Mouse (Mus musculus) forebrain, embryonic 13.5 days (tissue): ENCODE results near the gene Fam20b. TPM values are rescaled to one million over a fixed set of nuclear protein-coding genes. Genes with fewer than 3 reads are reported as not detected.
A peak's percentile ranks its signal among the peaks of the same experiment; 100 is the strongest.

Source experiments
- ATAC-seq: fragments of 200-750 bp; cut with Nextera tagmentation; 2 replicates; pipeline ENCODE4 v1.8.0; 2017
- H3K27ac ChIP-seq: fragments of 300-500 bp; sonication (generic); 2 replicates; pipeline ENCODE4 v1.5.1; 2015; ENCODE audit warnings: inconsistent platforms, mild to moderate bottlenecking, moderate library complexity
- H3K27me3 ChIP-seq: fragments of 300-500 bp; sonication (generic); 2 replicates; pipeline ENCODE4 v1.6.1; 2015; ENCODE audit warnings: mild to moderate bottlenecking, inconsistent platforms
- H3K36me3 ChIP-seq: fragments of 300-500 bp; sonication (generic); 2 replicates; pipeline ENCODE4 v1.6.1; 2015; ENCODE audit warnings: mild to moderate bottlenecking, inconsistent platforms; ENCODE audit not compliant: poor library complexity, severe bottlenecking
- H3K4me1 ChIP-seq: fragments of 300-500 bp; sonication (generic); 2 replicates; pipeline ENCODE4 v1.6.1; 2015; ENCODE audit warnings: inconsistent platforms
- H3K4me2 ChIP-seq: fragments of 300-500 bp; sonication (generic); 2 replicates; pipeline ENCODE4 v1.6.1; 2015; ENCODE audit warnings: inconsistent platforms, mild to moderate bottlenecking, moderate library complexity
- H3K4me3 ChIP-seq: fragments of 300-500 bp; sonication (generic); 2 replicates; pipeline ENCODE4 v1.5.1; 2015; ENCODE audit warnings: mild to moderate bottlenecking, inconsistent platforms
- H3K9ac ChIP-seq: fragments of 300-500 bp; sonication (generic); 2 replicates; pipeline ENCODE4 v1.6.1; 2015; ENCODE audit warnings: mild to moderate bottlenecking, inconsistent platforms
- H3K9me3 ChIP-seq: fragments of 300-500 bp; sonication (generic); replicated peaks from 2 replicates; pipeline ENCODE4 v1.6.1; 2016; ENCODE audit warnings: inconsistent platforms
- WGBS: fragments of 180-500 bp; shearing (Covaris S2); methylation state at CpG from one replicate; pipeline ENCODE4 v1.1.7; 2015; 5-methylcytosine and 5-hydroxymethylcytosine counted together
- polyA plus RNA-seq: library from polyadenylated mRNA; unstranded; fragments of >200 nt; fragmentation: Nextera tagmentation; extraction: Ambion mirVana; gene quantifications from 2 replicates; pipeline ENCODE4 v1.2.1, GENCODE M21; 2015

Fam20b gene
- polyA plus RNA-seq, 1 experiment from 2014 or later, result 18.0 TPM

DNA sequence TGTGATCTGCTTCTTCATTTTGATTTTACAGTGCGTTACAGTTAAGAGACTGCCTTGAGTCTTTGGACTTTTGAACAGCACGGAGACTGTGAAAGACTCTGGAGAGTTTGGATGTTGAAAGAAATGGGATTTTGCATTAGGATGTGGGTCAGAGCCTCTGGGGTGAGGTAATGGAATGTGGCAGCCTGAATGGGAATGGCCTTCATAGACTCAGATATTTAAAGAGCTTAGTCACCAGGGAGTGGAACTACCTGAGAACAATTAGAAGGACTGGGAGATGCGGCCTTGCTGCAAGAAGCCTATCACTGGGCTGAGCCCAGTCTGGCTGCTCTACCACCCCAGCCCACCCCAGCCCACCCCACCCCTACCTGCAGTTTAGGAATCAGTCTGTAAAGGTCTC is 41.7 kb downstream of the Fam20b start:
- 81% methylated on average over 3 of the region's 3 CpGs for WGBS
- Histone ChIP-seq H3K9ac (no peak overlapping the region), H3K9me3 (no peaks in the 10 kb centered on the region), H3K4me2 (no peak overlapping the region), H3K36me3 (peaks cover 25% of the 10 kb centered on the region), H3K27me3 (no peaks in the 10 kb centered on the region; the same call in 1 of the 2 replicates), H3K4me3 (no peak overlapping the region), H3K27ac (no peak overlapping the region), H3K4me1 (peaks cover 21% of the 10 kb centered on the region)
- ATAC-seq, result no peak

- Histone ChIP-seq H3K4me3 (no peak overlapping the region), H3K9me3 (no peaks in the 10 kb centered on the region), H3K27ac (no peak overlapping the region), H3K36me3 (peaks cover 19% of the 10 kb centered on the region), H3K4me2 (no peak overlapping the region), H3K27me3 (no peaks in the 10 kb centered on the region; the same call in 1 of the 2 replicates), H3K9ac (no peak overlapping the region), H3K4me1 (peaks cover 21% of the 10 kb centered on the region)
- ATAC-seq, result no peak
- WGBS, result 80% methylated on average over 5 of the region's 5 CpGs
These were observed 42.3 kb downstream of the Fam20b start for GRCm38 (mm10) chr1:156676596-156676995.

- Histone ChIP-seq H3K27ac (no peak overlapping the region), H3K9me3 (no peaks in the 10 kb centered on the region), H3K4me2 (no peak overlapping the region), H3K9ac (no peak overlapping the region), H3K36me3 (peaks cover 16% of the 10 kb centered on the region), H3K4me1 (peaks cover 21% of the 10 kb centered on the region), H3K27me3 (no peaks in the 10 kb centered on the region; the same call in 1 of the 2 replicates), H3K4me3 (no peak overlapping the region)
- 40% methylated on average over 12 of the region's 12 CpGs for WGBS
- no peak for ATAC-seq
These were observed 42.7 kb downstream of the Fam20b start for GRCm38 (mm10) chr1:156676171-156676570.

GRCm38 (mm10) chr1:156674195-156675000 is 44.5 kb downstream of the Fam20b start, which contains the start of gene Tor3a:
TSS of gene Tor3a (minus strand) at chr1:156674356.
- no peaks in the 10 kb centered on the region; the same call in 1 of the 2 replicates for H3K27me3 ChIP-seq
- peak; percentile 72 for ATAC-seq
- WGBS, result 7% methylated on average over 37 of the region's 37 CpGs
- H3K36me3 ChIP-seq, result no peaks in the 10 kb centered on the region
- peak within 1 kb of the TSS; percentile 56 for H3K4me3 ChIP-seq
- H3K9ac ChIP-seq, result peak within 1 kb of the TSS; percentile 75
- H3K4me2 ChIP-seq, result peak within 1 kb of the TSS; percentile 98
- no peak within 1 kb of the TSS for H3K27ac ChIP-seq
- H3K4me1 ChIP-seq, result peaks cover 21% of the 10 kb centered on the region
- no peaks in the 10 kb centered on the region for H3K9me3 ChIP-seq

- Histone ChIP-seq H3K36me3 (no peaks in the 10 kb centered on the region), H3K4me2 (peak overlapping the region; percentile 98), H3K27ac (no peak overlapping the region), H3K9ac (peak overlapping the region; percentile 75), H3K9me3 (no peaks in the 10 kb centered on the region), H3K4me1 (peaks cover 21% of the 10 kb centered on the region), H3K27me3 (no peaks in the 10 kb centered on the region; the same call in 1 of the 2 replicates), H3K4me3 (peak overlapping the region; percentile 56)
- 1% methylated on average over 29 of the region's 29 CpGs for WGBS
- ATAC-seq, result peak; percentile 41
These were observed 45.3 kb downstream of the Fam20b start for GRCm38 (mm10) chr1:156673476-156674194.

DNA sequence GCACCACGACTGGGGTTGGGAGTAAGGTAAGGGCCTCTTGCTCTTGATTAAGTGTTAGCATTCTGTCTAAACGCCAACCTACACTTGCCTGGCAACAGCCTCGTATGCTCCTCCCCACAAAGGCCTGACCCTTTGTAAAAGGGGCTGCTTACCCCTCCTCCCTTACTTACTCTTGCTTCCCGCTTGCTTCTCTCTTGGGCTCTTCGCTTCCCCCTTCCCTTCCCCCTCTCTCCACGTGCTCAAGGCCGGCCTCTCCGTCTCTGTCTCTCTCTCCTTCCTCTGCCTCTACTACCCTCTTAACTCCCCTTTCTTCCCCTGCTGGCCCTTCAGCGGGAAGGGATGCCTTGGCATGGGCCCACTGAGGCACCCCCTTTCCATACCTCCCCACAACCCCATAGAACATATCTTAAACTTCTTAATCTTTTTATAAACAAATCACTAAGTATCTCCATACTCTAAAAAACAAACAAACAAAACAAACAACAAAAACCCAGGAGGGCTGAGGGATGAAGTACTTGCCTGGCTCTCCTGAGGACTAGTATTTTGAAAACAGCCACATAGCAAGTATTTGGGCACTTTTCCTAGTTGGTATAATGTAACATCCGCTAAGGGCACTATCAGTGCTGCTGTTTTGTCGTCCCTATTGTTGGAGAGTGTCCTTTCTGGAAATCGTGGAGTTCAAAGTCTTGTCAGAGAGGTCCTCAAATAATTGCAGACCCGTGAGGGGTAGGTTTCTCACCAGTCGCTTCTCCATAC is 46.0 kb downstream of the Fam20b start:
- WGBS, result 6% methylated on average over 14 of the region's 14 CpGs
- no peaks in the 10 kb centered on the region for H3K9me3 ChIP-seq
- H3K4me2 ChIP-seq, result peak overlapping the region; percentile 98
- H3K9ac ChIP-seq, result peak overlapping the region; percentile 75
- H3K27me3 ChIP-seq, result no peaks in the 10 kb centered on the region; the same call in 1 of the 2 replicates
- H3K36me3 ChIP-seq, result no peaks in the 10 kb centered on the region
- H3K4me3 ChIP-seq, result peak overlapping the region; percentile 56
- ATAC-seq, result no peak
- H3K4me1 ChIP-seq, result peaks cover 21% of the 10 kb centered on the region
- no peak overlapping the region for H3K27ac ChIP-seq

DNA sequence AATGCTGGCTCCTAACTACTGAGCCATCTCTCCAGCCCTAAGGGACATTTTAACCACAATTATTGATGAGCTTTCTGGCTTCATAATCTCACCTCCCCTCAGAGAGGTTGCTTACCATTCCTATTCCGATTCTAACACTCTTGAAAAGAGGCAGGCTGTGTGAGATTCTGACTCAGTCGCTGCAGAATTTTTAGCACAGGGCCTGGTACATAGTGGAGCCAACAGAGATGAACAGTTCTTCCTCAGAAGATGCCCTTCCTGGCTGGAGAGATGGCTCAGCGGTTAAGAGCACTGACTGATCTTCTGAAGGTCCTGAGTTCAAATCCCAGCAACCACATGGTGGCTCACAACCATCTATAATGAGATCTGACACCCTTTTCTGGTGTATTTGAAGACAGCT is 47.0 kb downstream of the Fam20b start:
- H3K27ac ChIP-seq, result no peak overlapping the region
- H3K4me3 ChIP-seq, result no peak overlapping the region
- WGBS, result 92% methylated on average over 3 of the region's 3 CpGs
- no peaks in the 10 kb centered on the region; the same call in 1 of the 2 replicates for H3K27me3 ChIP-seq
- H3K4me1 ChIP-seq, result peaks cover 21% of the 10 kb centered on the region
- ATAC-seq, result no peak
- H3K36me3 ChIP-seq, result no peaks in the 10 kb centered on the region
- H3K9me3 ChIP-seq, result no peaks in the 10 kb centered on the region
- H3K4me2 ChIP-seq, result no peak overlapping the region
- H3K9ac ChIP-seq, result no peak overlapping the region

DNA sequence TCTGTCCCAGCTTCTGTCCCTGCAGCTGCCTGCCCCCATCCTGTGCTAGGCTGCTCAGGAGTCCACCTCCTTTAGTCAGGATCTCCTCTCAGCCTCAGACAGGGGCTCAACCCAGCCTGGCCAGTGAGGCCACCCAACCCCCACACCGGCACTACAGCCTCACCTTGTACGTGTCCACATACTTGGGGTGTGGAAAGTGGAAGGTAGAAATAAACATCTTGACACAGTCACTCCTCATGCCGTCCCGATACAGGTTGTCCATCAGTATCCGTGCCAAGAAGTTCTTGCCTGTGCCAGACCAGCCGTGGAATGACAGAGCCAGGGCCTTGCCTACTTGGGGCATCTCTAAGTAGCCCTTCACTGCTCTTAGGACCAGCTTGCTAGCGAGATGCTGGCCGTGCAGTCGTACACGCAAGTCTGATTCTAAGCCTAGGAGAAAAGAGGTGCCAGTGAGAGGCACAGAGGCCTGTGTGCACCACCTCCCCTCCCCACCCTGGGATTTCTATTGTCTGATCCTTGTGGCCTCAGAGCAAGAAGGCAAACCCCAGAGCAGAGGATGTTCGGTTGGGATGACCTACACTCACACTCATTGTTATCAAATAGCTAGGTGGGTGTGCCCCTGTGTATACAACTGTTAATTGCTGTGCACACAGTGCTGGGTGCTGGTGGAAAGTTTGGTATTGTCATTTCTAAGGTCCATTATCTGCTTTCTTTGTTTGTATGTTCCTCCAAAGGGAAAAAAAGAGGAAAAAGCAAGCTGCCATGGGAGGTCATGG is 49.5 kb downstream of the Fam20b start:
- Histone ChIP-seq H3K4me2 (no peak overlapping the region), H3K36me3 (no peaks in the 10 kb centered on the region), H3K4me3 (no peak overlapping the region), H3K27ac (no peak overlapping the region), H3K9me3 (no peaks in the 10 kb centered on the region), H3K27me3 (no peaks in the 10 kb centered on the region), H3K9ac (no peak overlapping the region), H3K4me1 (peaks cover 18% of the 10 kb centered on the region)
- ATAC-seq, result no peak
- 43% methylated on average over 11 of the region's 11 CpGs for WGBS

GRCm38 (mm10) chr1:156668602-156669001 is 50.3 kb downstream of the Fam20b start:
- H3K4me1 ChIP-seq, result peaks cover 10% of the 10 kb centered on the region
- no peak for ATAC-seq
- H3K36me3 ChIP-seq, result no peaks in the 10 kb centered on the region
- no peak overlapping the region for H3K27ac ChIP-seq
- no peak overlapping the region for H3K4me2 ChIP-seq
- H3K27me3 ChIP-seq, result no peaks in the 10 kb centered on the region
- H3K9ac ChIP-seq, result no peak overlapping the region
- no peak overlapping the region for H3K4me3 ChIP-seq
- WGBS, result 35% methylated on average over 5 of the region's 5 CpGs
- H3K9me3 ChIP-seq, result no peaks in the 10 kb centered on the region

GRCm38 (mm10) chr1:156667141-156667926 is 51.6 kb downstream of the Fam20b start:
- Histone ChIP-seq H3K9me3 (no peaks in the 10 kb centered on the region), H3K27ac (no peak overlapping the region), H3K27me3 (no peaks in the 10 kb centered on the region), H3K9ac (no peak overlapping the region), H3K4me1 (no peaks in the 10 kb centered on the region), H3K4me2 (no peak overlapping the region), H3K4me3 (no peak overlapping the region), H3K36me3 (no peaks in the 10 kb centered on the region)
- ATAC-seq, result no peak
- 92% methylated on average over 23 of the region's 23 CpGs for WGBS

- Histone ChIP-seq H3K27me3 (no peaks in the 10 kb centered on the region), H3K9ac (no peak overlapping the region), H3K27ac (no peak overlapping the region), H3K4me1 (no peaks in the 10 kb centered on the region), H3K36me3 (no peaks in the 10 kb centered on the region), H3K9me3 (no peaks in the 10 kb centered on the region), H3K4me3 (no peak overlapping the region), H3K4me2 (no peak overlapping the region)
- ATAC-seq, result no peak
- 86% methylated on average over 8 of the region's 8 CpGs for WGBS
These were observed 53.1 kb downstream of the Fam20b start for GRCm38 (mm10) chr1:156665777-156666176.
